Mouse (Mus musculus) liver, adult 2 months (tissue): ENCODE data around the gene Mettl17. TPM values are rescaled to one million over a fixed set of nuclear protein-coding genes. Genes with fewer than 3 reads are reported as not detected.

Experiments
- DNase-seq: peaks from one replicate; pipeline ENCODE4 v3.0.0-alpha.2; 2011; ENCODE audit warnings: low read depth, low spot score; ENCODE audit errors: extremely low read depth
- H3K27ac ChIP-seq: fragments of 200-500 bp; replicated peaks from 2 replicates; pipeline ENCODE4 v1.5.1; 2012; ENCODE audit warnings: low read depth, mild to moderate bottlenecking, control low read depth, inconsistent platforms, low read length; ENCODE audit not compliant: insufficient read depth
- H3K27me3 ChIP-seq: fragments of 200-500 bp; 2 replicates; pipeline ENCODE4 v1.6.1; 2012; ENCODE audit warnings: mild to moderate bottlenecking, moderate library complexity, low read length, inconsistent platforms; ENCODE audit not compliant: control insufficient read depth, insufficient read depth
- H3K36me3 ChIP-seq: fragments of 200-500 bp; 2 replicates; pipeline ENCODE4 v1.6.1; 2012; ENCODE audit warnings: low read length, inconsistent platforms; ENCODE audit not compliant: control insufficient read depth, insufficient read depth
- H3K4me1 ChIP-seq: fragments of 200-500 bp; 2 replicates; pipeline ENCODE4 v1.6.1; 2011; ENCODE audit warnings: low read length; ENCODE audit not compliant: control insufficient read depth, insufficient read depth
- H3K4me3 ChIP-seq: fragments of 200-500 bp; 2 replicates; pipeline ENCODE4 v1.5.1; 2011; ENCODE audit warnings: low read depth, mild to moderate bottlenecking, control low read depth, low read length, moderate library complexity; ENCODE audit not compliant: insufficient read depth
- H3K79me2 ChIP-seq: fragments of 200-500 bp; 2 replicates; pipeline ENCODE4 v1.6.1; 2012; ENCODE audit warnings: inconsistent platforms, mild to moderate bottlenecking, low read length, moderate library complexity; ENCODE audit not compliant: control insufficient read depth, insufficient read depth
- H3K9ac ChIP-seq: fragments of 200-500 bp; 2 replicates; pipeline ENCODE4 v1.6.1; 2012; ENCODE audit warnings: low read depth, mild to moderate bottlenecking, control low read depth, inconsistent platforms, low read length
- CTCF ChIP-seq: fragments of 200-500 bp; IDR thresholded peaks from 2 replicates; pipeline ENCODE4 v1.5.1; 2011; ENCODE audit warnings: low read depth, low read length, control low read depth
- POLR2A ChIP-seq: fragments of 200-500 bp; IDR thresholded peaks from 2 replicates; pipeline ENCODE4 v1.6.1; 2011; ENCODE audit warnings: low read length, control low read depth; ENCODE audit not compliant: insufficient read depth; ENCODE audit errors: extremely low read depth
- WGBS: fragments of 180-500 bp; shearing (Covaris S2); methylation state at CpG from one replicate; pipeline ENCODE4 v1.1.7; 2018; 5-methylcytosine and 5-hydroxymethylcytosine counted together
- polyA plus RNA-seq: library from polyadenylated mRNA; depleted of rRNA; stranded (reverse); fragments of >200 nt; gene quantifications from 2 replicates; pipeline ENCODE4 v1.2.3, GENCODE M21; 2012
- total RNA-seq: library from RNA; depleted of rRNA; stranded (reverse); fragments of >200 nt; gene quantifications from 2 replicates; pipeline ENCODE4 v1.2.3, GENCODE M21; 2014

Gene Mettl17
- total and polyA plus RNA-seq, 2 experiments = 14.0 to 21.0 TPM

DNA sequence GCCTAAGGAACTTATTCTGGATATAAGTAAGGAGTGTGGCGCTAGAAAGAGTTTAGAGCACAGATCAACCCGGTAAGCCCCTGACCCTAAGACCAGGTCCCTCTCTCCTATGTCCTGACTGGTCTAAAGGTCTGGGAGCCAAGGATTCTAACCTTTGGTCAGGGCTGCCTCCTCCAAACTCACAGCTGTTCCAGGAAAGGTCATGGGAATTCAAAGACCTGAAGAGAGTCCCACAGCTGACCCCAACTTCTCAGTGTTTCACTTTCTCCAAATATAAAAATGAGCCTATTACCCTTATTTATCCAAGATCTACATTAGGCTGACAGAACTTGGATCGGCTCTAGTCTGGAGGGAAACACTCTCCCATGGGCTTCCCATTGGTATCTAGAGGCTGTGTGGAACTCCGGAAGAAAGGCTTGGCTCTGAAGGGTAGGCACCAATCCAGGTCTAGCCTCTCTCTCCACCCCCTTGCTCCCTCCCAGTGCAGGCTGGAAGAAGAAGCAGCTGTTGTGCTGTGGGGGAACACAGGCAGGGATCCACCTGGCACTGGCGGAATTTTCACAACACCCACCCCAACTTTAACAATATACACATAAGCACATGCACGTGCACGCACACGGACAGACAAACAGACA lies 44.8 kb downstream of the Mettl17 start:
- no peaks in the 10 kb centered on the region for H3K79me2 ChIP-seq
- H3K9ac ChIP-seq = peak overlapping the region; percentile 69
- peaks cover 17% of the 10 kb centered on the region for H3K4me1 ChIP-seq
- peak overlapping the region; percentile 99 for H3K27ac ChIP-seq
- WGBS = 15% methylated on average over 8 of the region's 8 CpGs
- no peaks in the 10 kb centered on the region for H3K27me3 ChIP-seq
- no peaks in the 10 kb centered on the region for H3K36me3 ChIP-seq
- TF ChIP-seq CTCF (no peak), POLR2A (0 out of 2 replicates have a peak, but pooled peaks have one; percentile 38)
- peak overlapping the region; percentile 21 for H3K4me3 ChIP-seq
- DNase-seq = peak; percentile 98

DNA sequence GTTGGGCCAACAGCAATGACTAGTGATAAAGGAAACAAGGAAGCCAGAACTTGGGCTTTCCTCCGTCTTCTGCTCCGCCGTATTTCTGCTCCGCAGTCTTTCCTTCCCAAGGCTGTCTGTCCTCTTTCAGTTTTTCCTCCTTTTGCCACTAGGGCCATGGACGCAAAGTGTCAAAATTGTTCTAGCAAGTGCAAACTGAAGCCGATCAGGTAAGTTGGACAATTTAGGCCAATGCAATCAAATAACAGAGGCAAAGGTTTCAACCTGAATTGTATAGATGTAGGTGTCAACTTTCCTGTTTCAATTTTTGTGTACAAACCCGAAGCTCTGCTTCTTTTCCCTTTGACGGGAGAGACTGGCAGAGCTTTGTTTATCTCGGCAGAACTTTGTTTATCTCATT lies 45.3 kb downstream of the Mettl17 start:
- H3K79me2 ChIP-seq = no peaks in the 10 kb centered on the region
- H3K27ac ChIP-seq = peak overlapping the region; percentile 96
- DNase-seq = no peak
- peaks cover 17% of the 10 kb centered on the region for H3K4me1 ChIP-seq
- peak overlapping the region; percentile 21 for H3K4me3 ChIP-seq
- peak overlapping the region; percentile 46 for H3K9ac ChIP-seq
- H3K36me3 ChIP-seq = no peaks in the 10 kb centered on the region
- TF ChIP-seq POLR2A (no peak), CTCF (no peak)
- H3K27me3 ChIP-seq = no peaks in the 10 kb centered on the region
- WGBS = 9% methylated on average over 9 of the region's 9 CpGs

- whole genome bisulfite sequencing = 16% methylated on average over 5 of the region's 5 CpGs
Measured at GRCm38 (mm10) chr14:51930824-51931223, 46.2 kb downstream of the Mettl17 start.

DNA sequence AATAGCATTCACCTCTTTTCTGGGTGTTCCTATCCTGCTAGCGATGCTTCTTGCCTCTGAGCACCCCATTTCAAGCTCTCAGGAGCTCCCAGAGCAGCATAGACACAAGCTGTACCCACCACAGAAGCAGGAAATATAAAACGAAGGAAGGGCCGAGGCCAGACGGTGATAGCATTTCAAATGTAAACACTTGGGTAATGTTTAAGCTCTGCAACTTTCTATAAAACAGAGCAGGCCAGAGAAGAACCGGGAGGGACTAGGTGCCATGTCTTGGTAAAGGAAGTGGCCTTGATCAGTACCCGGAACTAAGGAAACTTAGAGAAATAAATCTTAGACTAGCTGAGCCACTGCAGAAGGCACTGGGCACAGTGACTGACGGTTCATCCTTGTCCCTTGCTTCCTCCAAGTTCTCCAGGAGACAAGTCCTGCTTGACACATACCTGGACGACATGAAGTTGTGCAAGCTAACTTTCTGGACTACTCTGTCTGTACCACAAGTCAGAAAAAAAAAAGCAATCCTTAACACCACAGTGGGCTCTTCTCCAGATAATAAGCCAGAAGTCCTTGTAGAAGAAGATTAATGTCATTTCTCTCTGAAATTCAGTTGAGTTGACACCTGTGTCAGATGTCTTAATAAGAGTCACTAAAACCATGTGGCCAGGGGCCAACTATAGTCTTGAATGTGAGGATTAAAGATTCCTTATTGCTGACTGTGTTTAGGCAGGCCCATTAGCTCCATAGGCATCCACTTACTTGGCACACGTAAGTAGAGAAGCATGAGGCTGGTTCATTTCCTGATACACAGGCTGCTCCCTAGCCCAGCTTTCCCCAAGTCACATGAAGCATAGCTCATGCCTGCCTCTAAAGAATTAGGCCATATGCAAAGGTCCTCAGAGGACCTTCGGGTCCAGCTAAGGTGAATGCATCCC lies 47.7 kb downstream of the Mettl17 start:
- WGBS = 35% methylated on average over 10 of the region's 10 CpGs
- Histone ChIP-seq H3K4me1 (peaks cover 17% of the 10 kb centered on the region), H3K36me3 (no peaks in the 10 kb centered on the region), H3K9ac (no peak overlapping the region), H3K27me3 (no peaks in the 10 kb centered on the region), H3K27ac (peak overlapping the region; percentile 14), H3K4me3 (no peak overlapping the region), H3K79me2 (no peaks in the 10 kb centered on the region)
- no peak for TF ChIP-seq CTCF
- TF ChIP-seq POLR2A = no peak
- peak; percentile 57 for DNase-seq

More at GRCm38 (mm10) chr14:51930824-51931223, 46.2 kb downstream of the Mettl17 start:
- Histone ChIP-seq H3K9ac (no peak overlapping the region), H3K79me2 (no peaks in the 10 kb centered on the region), H3K4me3 (no peak overlapping the region), H3K4me1 (peaks cover 17% of the 10 kb centered on the region), H3K36me3 (no peaks in the 10 kb centered on the region), H3K27me3 (no peaks in the 10 kb centered on the region), H3K27ac (peak overlapping the region; percentile 96)
- TF ChIP-seq POLR2A (no peak), CTCF (peak; percentile 53; the same call in 1 of the 2 replicates)
- peak; percentile 85 for DNase-seq

- Histone ChIP-seq H3K36me3 (no peaks in the 10 kb centered on the region), H3K27ac (peak overlapping the region; percentile 28; the same call in 1 of the 2 replicates), H3K4me1 (peaks cover 15% of the 10 kb centered on the region), H3K27me3 (no peaks in the 10 kb centered on the region), H3K9ac (no peak overlapping the region), H3K4me3 (no peak overlapping the region), H3K79me2 (no peaks in the 10 kb centered on the region)
- 88% methylated on average over 9 of the region's 9 CpGs for WGBS
- no peak for DNase-seq
- TF ChIP-seq POLR2A (no peak), CTCF (no peak)
Measured at GRCm38 (mm10) chr14:51939005-51939404, 54.4 kb downstream of the Mettl17 start.
